Mouse (Mus musculus) left cerebral cortex, postnatal 14 days (tissue): ENCODE measurements around the gene Dennd6b. TPM values are rescaled to one million over a fixed set of nuclear protein-coding genes. Genes with fewer than 3 reads are reported as not detected.
A peak's percentile ranks its signal among the peaks of the same experiment; 100 is the strongest.

Experiments used
- DNase-seq, 2 experiments: peaks; one replicate each; pipeline ENCODE4 v3.0.0; 2021 to 2022; ENCODE audit warnings: low spot score in 2 of 2, mixed read lengths in 1 of 2
- intact Hi-C: fragments of 180-260 bp; cut with DNase I; formaldehyde crosslinking; loops from one replicate; pipeline ENCODE4 v1.15.1; 2025
- total RNA-seq, 2 experiments: library from RNA; stranded (reverse); gene quantifications; 2 replicates each; pipeline ENCODE4 v1.2.3; 2021

The Dennd6b gene
- total RNA-seq, 2 experiments from 2014 or later, result 41.3 to 42.7 TPM

- no peak for DNase-seq
- intact Hi-C loops, result no loop called here
Measured at GRCm38 (mm10) chr15:89184141-89184936, 12.0 kb downstream of the Dennd6b start.

GRCm38 (mm10) chr15:89182842-89183241 is 13.5 kb downstream of the Dennd6b start:
- intact Hi-C loops, result no loop called here
- no peak for DNase-seq

- intact Hi-C loops, result no loop called here
- DNase-seq, result no peak
Measured at GRCm38 (mm10) chr15:89182328-89182741, 14.0 kb downstream of the Dennd6b start.

GRCm38 (mm10) chr15:89181561-89182270 is 14.6 kb downstream of the Dennd6b start:
- DNase-seq, result no peak
- intact Hi-C loops, result loop anchor here (1.0 kb wide), 1 partner anchor 30 kb away; the partner anchor contains the start of gene Ppp6r2

- intact Hi-C loops, result loop anchor here (1.0 kb wide), 1 partner anchor 31 kb away; the partner anchor contains the start of gene Ppp6r2
- peak; percentile 77 to 88 for DNase-seq
Measured at GRCm38 (mm10) chr15:89180571-89181229, 15.6 kb downstream of the Dennd6b start, which contains the start of gene Plxnb2. Gene Plxnb2, minus strand, starts transcription at chr15:89180788.

- intact Hi-C loops, result no loop called here
- DNase-seq, result no peak
Measured at GRCm38 (mm10) chr15:89180081-89180541, 16.2 kb downstream of the Dennd6b start.

GRCm38 (mm10) chr15:89179630-89179964 is 16.7 kb downstream of the Dennd6b start:
- intact Hi-C loops, result no loop called here
- DNase-seq, result no peak

GRCm38 (mm10) chr15:89178954-89179629 is 17.2 kb downstream of the Dennd6b start:
- DNase-seq, result no peak
- intact Hi-C loops, result no loop called here

- no peak for DNase-seq
- intact Hi-C loops, result no loop called here
Measured at GRCm38 (mm10) chr15:89178260-89178860, 17.9 kb downstream of the Dennd6b start.

GRCm38 (mm10) chr15:89177576-89178259 is 18.6 kb downstream of the Dennd6b start:
- DNase-seq, result no peak
- intact Hi-C loops, result no loop called here

- intact Hi-C loops, result no loop called here
- DNase-seq, result peak in 1 of 2 experiments; percentile 69
Measured at GRCm38 (mm10) chr15:89177121-89177520, 19.2 kb downstream of the Dennd6b start.

- DNase-seq, result no peak
- intact Hi-C loops, result no loop called here
Measured at GRCm38 (mm10) chr15:89175411-89176155, 20.7 kb downstream of the Dennd6b start.

GRCm38 (mm10) chr15:89174889-89175339 is 21.4 kb downstream of the Dennd6b start:
- no peak for DNase-seq

GRCm38 (mm10) chr15:89173906-89174214 is 22.4 kb downstream of the Dennd6b start:
- DNase-seq, result no peak
- intact Hi-C loops, result no loop called here

More at GRCm38 (mm10) chr15:89174889-89175339, 21.4 kb downstream of the Dennd6b start:
- intact Hi-C loops, result no loop called here

GRCm38 (mm10) chr15:89173024-89173905 is 23.0 kb downstream of the Dennd6b start:
- DNase-seq, result peak; percentile 63 to 64
- intact Hi-C loops, result no loop called here

- DNase-seq, result no peak
- intact Hi-C loops, result no loop called here
Measured at GRCm38 (mm10) chr15:89172276-89172935, 23.9 kb downstream of the Dennd6b start.
